Mouse (Mus musculus) kidney, adult 2 months (tissue): ENCODE results near the gene H2-Ke6.

ENCODE experiments used
- CTCF ChIP-seq: fragments of 200-500 bp; conservative IDR thresholded peaks from 2 replicates; pipeline ENCODE4 v1.5.1; 2011; ENCODE audit warnings: low read depth, mild to moderate bottlenecking, control low read depth, low read length, moderate library complexity, mixed read lengths; ENCODE audit not compliant: insufficient read depth, insufficient read length
- POLR2A ChIP-seq: fragments of 200-500 bp; IDR thresholded peaks from one replicate; pipeline ENCODE4 v1.6.1; 2011; ENCODE audit warnings: low read depth, low read length, control low read depth

GRCm38 (mm10) chr17:33994959-33995358, 32.9 kb downstream of the H2-Ke6 start:
- TF ChIP-seq CTCF (no peak), POLR2A (no peak)
